Mouse (Mus musculus): ENCODE results near the gene Hps1. TPM values are rescaled to one million over a fixed set of nuclear protein-coding genes. Genes with fewer than 3 reads are reported as not detected.

Gene Hps1
- total RNA-seq, 2 experiments from 2014 or later, result 8.8 to 10.3 TPM

- no peak for DNase-seq (ENCODE audit: low spot score in 2 of 2)
Measured at GRCm38 (mm10) chr19:42755148-42755870, 24.5 kb downstream of the Hps1 start.

GRCm38 (mm10) chr19:42753141-42753917 lies 26.4 kb downstream of the Hps1 start:
- DNase-seq (ENCODE audit: low spot score in 2 of 2), result peak; percentile 38 to 42

DNA sequence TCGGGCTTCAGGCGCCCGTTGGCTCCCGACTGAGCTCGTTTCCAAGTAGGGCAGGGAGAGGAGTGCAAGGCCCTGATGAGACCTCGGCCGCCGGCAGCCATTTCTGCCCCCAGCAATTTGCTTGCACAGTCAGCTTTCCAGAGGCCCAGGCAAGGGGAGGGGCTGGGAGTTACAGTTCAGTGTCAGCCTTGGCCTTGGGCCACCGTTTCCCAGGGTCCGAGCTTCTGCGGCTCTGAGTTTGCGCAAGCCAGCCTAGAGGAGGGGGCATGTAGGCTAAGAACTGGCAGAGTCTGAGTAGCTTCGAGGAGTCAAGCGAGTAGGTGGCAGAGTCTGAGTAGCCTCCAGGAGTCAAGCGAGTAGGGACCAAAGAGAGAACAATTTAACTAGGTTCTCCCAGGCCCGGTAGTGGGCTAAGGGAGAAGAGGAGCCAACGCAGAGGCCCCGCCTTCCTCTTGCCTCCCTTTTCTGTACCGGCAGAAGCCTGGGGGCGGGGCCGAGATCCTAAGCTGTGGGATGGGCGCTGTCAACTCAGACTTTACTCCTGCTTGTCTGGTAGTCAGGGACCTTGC lies 27.3 kb downstream of the Hps1 start, which contains the start of gene Pyroxd2:
Gene Pyroxd2, minus strand, starts transcription at position 413 of the 569 bp plus-strand sequence.
- peak; percentile 73 to 76 for DNase-seq (ENCODE audit: low spot score in 2 of 2)

DNA sequence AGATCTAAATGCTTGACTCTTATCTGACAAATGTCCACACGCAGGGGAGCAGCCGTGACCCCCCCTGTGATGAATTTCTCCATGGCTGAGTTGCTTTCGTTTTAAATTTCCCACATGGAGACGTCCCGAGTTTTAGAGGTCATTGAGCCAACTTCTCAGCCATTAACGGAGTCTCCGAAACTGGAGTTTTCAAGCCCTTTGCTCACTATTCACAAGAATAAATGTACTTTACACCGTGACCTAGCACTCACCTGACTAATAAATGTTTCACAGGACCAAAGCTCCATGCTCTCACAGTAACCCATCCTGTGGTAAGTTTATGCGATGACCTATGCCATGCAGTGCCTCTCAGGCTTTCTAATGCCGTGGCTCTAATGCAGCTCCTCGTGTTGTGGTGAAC lies 29.6 kb downstream of the Hps1 start:
- DNase-seq (ENCODE audit: low spot score in 2 of 2), result no peak

DNA sequence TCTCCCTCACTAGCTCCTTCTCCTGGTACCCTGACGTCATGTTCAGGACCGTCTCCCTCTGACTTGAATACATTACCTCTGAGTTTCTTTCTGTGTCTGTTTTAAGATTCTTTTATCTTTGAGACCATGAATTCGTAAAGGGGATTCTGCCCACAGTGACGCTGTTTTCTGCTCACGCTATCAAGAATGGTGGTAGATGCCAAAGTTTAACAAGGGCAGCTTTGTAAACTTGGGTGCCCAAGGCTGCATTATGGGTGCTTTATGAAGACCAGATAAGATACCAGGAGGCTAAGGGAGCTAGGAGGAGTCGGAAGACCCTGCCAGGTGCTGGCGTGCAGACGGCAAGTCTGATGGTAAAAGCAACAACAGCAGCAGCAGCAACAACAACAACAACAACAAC lies 33.1 kb downstream of the Hps1 start:
- DNase-seq (ENCODE audit: low spot score in 2 of 2), result no peak

GRCm38 (mm10) chr19:42745869-42746224 lies 33.9 kb downstream of the Hps1 start:
- no peak for DNase-seq (ENCODE audit: low spot score in 2 of 2)

GRCm38 (mm10) chr19:42745084-42745868 lies 34.5 kb downstream of the Hps1 start:
- no peak for DNase-seq (ENCODE audit: low spot score in 2 of 2)

DNA sequence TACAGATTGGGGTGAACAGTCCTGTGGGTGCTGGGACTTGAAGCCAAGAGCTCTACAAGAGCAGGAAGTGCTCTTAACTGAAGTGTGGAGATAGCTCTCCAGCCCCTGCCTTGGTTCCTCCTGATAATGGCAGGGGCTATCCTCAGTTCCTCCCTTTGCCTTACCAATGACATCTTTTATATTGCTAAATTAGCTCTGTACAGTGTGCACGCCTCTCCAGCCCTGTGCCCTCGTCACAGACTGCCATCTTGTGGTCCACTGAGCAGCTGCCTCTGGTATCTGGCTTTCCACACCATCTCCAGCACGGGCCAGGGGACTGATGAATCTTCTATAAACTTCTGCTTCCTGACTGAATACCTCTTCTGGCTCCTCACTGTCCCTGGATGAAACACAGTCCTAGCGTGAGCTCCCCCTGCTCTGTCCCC lies 35.6 kb downstream of the Hps1 start:
- peak; percentile 68 to 75 for DNase-seq (ENCODE audit: low spot score in 2 of 2)

DNA sequence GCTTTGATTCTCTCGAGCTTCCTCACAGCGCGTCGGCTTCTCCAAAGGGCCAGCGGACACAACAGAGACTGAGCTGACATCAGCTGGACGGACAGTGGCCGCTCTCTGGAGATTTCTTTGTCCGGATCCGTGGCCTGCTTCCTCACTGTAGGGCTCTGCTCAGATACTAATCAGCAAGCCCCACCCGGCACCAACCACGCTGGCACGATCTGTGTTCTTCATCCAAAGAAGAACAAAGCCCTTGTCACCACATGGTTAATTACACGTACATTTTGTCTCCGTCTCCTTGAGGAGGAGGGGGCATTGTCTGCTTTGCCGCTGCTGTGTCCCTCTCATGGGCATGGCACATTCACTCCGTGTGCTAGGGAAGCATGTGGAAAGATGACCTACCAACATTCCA lies 36.5 kb downstream of the Hps1 start:
- DNase-seq (ENCODE audit: low spot score in 2 of 2), result no peak

- no peak for DNase-seq (ENCODE audit: low spot score in 2 of 2)
Measured at GRCm38 (mm10) chr19:42741884-42742283, 37.9 kb downstream of the Hps1 start.

DNA sequence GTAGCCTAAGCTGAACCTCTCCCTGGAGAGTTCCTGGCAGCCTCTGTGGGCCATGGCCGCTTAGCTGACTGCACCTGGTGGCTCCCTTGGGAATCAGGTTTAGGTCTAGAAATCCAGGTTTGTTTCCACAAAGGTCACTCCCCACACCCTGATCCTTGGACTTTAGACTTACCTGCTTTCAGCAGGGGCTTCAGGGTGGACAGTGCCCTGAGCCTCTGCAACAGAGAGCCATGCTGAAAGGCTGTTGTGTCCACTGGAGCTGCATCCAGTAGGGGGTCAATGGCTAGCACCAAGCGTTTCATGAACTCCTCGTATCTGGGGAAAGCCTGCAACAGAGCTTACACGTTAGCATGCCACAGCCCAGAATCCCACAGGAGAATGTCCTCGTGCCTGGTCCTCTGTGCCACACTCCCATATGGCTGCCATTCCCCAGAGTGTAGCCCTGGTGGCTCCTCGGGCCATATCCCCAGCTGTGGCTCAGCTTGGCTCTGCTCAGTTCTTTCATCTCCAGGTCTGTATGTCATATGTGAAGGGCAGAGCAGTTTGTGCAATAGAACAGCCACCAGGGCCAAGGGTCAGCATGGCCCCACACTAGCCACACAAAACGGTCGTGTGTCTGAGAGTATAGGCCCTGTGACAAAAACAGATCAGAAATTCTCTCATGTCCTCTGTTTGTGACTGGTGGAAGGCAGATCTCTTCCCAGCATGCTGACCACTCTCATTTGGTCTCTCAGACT lies 39.4 kb downstream of the Hps1 start:
- DNase-seq (ENCODE audit: low spot score in 2 of 2), result no peak

- no peak for DNase-seq (ENCODE audit: low spot score in 2 of 2)
Measured at GRCm38 (mm10) chr19:42739734-42740133, 40.0 kb downstream of the Hps1 start.

- no peak for DNase-seq (ENCODE audit: low spot score in 2 of 2)
Measured at GRCm38 (mm10) chr19:42737753-42738152, 42.0 kb downstream of the Hps1 start.

DNA sequence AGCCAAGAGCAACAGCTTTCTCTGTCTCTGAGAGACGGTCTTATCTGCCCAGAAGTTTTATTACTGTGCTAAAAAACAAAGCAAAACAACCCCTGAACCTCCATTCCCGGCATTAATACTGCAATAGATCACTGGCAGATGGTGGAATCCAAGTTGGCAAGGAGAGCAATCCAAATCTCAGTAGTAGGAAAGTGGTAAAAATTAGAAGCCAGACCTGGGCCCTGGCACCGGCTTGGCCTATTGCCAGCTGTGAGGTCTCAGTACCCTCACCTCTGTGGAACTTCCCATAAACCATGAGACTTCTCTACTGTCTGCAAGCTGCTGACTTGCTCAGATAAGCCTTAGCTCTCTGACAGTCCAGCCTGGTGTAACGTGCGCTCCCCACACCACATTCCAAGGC lies 44.8 kb downstream of the Hps1 start:
- DNase-seq (ENCODE audit: low spot score in 2 of 2), result no peak

DNA sequence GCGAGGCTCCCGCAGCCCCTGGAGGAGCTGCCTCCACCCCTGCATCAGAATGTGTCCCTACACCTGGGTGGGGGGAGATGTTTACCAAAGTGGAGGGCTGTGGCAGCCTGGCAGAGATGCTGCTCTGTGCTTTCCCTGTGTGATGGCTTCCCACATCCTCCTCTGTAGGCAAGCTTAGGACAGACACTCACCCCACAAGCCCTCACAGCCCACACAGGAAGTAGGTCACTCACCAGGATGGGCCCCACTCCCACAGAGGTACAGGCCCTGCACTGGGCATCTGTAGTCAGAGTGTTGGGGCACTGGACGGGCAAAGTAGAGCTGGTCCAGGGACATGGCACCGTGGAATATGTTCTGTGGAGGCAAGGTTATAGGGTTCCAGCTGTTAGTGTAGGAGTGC lies 52.4 kb downstream of the Hps1 start:
- no peak for DNase-seq (ENCODE audit: low spot score in 2 of 2)

GRCm38 (mm10) chr19:42726766-42727165 lies 53.0 kb downstream of the Hps1 start:
- no peak for DNase-seq (ENCODE audit: low spot score in 2 of 2)

GRCm38 (mm10) chr19:42725973-42726350 lies 53.8 kb downstream of the Hps1 start:
- DNase-seq (ENCODE audit: low spot score in 2 of 2), result no peak

DNA sequence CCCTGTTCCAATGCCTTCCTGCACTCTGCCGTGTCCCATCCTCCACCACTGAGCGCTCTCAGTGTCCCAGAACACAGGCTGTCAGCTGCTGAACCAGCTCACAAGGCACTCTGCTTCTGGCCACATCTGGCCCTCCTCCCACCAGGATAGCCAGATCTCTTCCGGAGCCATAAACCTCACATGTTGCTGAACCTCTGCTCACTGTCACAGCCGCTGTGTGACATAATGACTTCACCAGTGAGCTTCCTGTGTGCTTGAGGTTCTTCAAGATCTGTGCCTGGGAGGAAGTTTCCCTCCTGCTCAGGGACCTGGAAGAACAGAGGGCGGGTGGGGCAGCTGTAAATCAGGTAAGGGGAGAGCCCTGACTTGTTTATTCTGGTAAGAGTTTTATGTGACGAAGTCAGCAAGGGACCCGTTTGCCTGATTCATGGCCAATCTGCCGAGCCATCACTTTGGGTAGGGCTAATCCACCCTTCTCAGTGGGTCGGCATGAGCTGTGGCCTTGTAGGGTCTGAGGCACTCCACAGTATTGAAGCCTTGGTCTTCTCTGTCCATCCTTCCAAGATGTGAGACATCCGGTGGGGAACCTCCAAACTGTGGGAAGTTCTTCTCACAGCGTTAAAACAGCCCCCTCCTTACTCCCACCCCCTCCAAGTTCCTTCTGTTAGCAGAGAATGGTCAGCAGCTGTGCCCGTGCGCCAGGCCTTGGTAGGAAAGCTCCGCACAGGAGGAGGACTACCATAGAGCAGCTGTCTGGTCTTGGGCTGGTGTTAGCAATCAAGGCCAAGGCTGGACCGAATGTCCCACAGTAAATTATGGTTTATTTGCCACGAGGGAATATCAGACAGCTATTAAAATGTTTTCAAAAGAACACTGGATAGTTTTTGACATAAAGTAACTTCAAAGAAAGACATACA lies 54.5 kb downstream of the Hps1 start:
- no peak for DNase-seq (ENCODE audit: low spot score in 2 of 2)

- DNase-seq (ENCODE audit: low spot score in 2 of 2), result no peak
Measured at GRCm38 (mm10) chr19:42723302-42723701, 56.5 kb downstream of the Hps1 start.

DNA sequence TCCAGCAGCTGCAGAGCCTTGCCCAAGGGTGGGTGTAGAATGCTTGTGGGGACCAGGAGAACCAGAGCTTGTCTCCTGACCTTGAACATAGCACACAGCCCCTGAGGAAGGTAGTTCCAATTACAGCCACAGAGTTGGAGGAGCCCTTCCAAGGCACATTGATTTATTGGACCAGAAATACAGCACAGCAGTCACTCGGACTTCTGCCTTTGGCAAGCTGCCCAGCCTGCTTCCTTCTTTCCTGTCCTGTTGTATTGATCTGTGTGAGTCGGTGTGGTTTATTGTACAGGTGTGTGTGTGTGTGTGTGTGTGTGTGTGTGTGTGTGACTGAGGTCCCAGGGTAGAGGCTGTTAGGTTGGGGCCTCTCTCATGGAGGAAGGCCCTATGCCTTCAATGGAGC lies 57.3 kb downstream of the Hps1 start:
- DNase-seq (ENCODE audit: low spot score in 2 of 2), result no peak

All from layer of hippocampus, postnatal 10 days (tissue).